Mouse (Mus musculus): Measurements from ENCODE around the gene Rgs3. TPM values are rescaled to one million over a fixed set of nuclear protein-coding genes. Genes with fewer than 3 reads are reported as not detected.

The Rgs3 gene
- polyA plus RNA-seq, 1 experiment from 2014 or later, result 56.9 TPM

- H3K36me3 ChIP-seq, result peaks cover 38% of the 10 kb centered on the region
- H3K4me2 ChIP-seq, result no peak overlapping the region
- no peak overlapping the region for H3K9ac ChIP-seq
- H3K27ac ChIP-seq, result no peak overlapping the region
- ATAC-seq (replicated peaks; ENCODE audit: low FRiP score), result no peak
- H3K27me3 ChIP-seq, result no peaks in the 10 kb centered on the region
- H3K4me3 ChIP-seq (replicated peaks), result no peak overlapping the region
- H3K4me1 ChIP-seq, result peaks cover 35% of the 10 kb centered on the region
- WGBS, result 82% methylated on average over 6 of the region's 6 CpGs
- no peaks in the 10 kb centered on the region for H3K9me3 ChIP-seq (replicated peaks)
Measured at GRCm38 (mm10) chr4:62636047-62636446, 76.4 kb downstream of the Rgs3 start.

- WGBS, result 81% methylated on average over 4 of the region's 4 CpGs
- Histone ChIP-seq H3K9me3 (replicated peaks) (no peaks in the 10 kb centered on the region), H3K27me3 (no peaks in the 10 kb centered on the region), H3K4me1 (peaks cover 46% of the 10 kb centered on the region), H3K9ac (no peak overlapping the region), H3K4me3 (replicated peaks) (no peak overlapping the region), H3K4me2 (no peak overlapping the region), H3K36me3 (peaks cover 30% of the 10 kb centered on the region), H3K27ac (no peak overlapping the region)
- ATAC-seq (replicated peaks; ENCODE audit: low FRiP score), result no peak
Measured at GRCm38 (mm10) chr4:62637856-62638604, 78.4 kb downstream of the Rgs3 start.

- no peak overlapping the region for H3K4me3 ChIP-seq (replicated peaks)
- H3K9me3 ChIP-seq (replicated peaks), result no peaks in the 10 kb centered on the region
- no peak for ATAC-seq (replicated peaks; ENCODE audit: low FRiP score)
- H3K27me3 ChIP-seq, result no peaks in the 10 kb centered on the region
- peaks cover 34% of the 10 kb centered on the region for H3K4me1 ChIP-seq
- H3K9ac ChIP-seq, result no peak overlapping the region
- WGBS, result 68% methylated on average over 15 of the region's 15 CpGs
- H3K36me3 ChIP-seq, result peaks cover 30% of the 10 kb centered on the region
- H3K4me2 ChIP-seq, result no peak overlapping the region
- H3K27ac ChIP-seq, result peak overlapping the region; percentile 78
Measured at GRCm38 (mm10) chr4:62640496-62641229, 81.0 kb downstream of the Rgs3 start.

- H3K27ac ChIP-seq, result peak overlapping the region; percentile 78
- no peak overlapping the region for H3K4me2 ChIP-seq
- peaks cover 29% of the 10 kb centered on the region for H3K4me1 ChIP-seq
- H3K36me3 ChIP-seq, result peaks cover 25% of the 10 kb centered on the region
- ATAC-seq (replicated peaks; ENCODE audit: low FRiP score), result no peak
- 33% methylated on average over 11 of the region's 11 CpGs for WGBS
- H3K27me3 ChIP-seq, result no peaks in the 10 kb centered on the region
- no peak overlapping the region for H3K4me3 ChIP-seq (replicated peaks)
- H3K9ac ChIP-seq, result no peak overlapping the region
- no peaks in the 10 kb centered on the region for H3K9me3 ChIP-seq (replicated peaks)
Measured at GRCm38 (mm10) chr4:62641230-62641589, 81.6 kb downstream of the Rgs3 start.

GRCm38 (mm10) chr4:62641656-62642055, 82.0 kb downstream of the Rgs3 start:
- Histone ChIP-seq H3K9ac (no peak overlapping the region), H3K4me3 (replicated peaks) (no peak overlapping the region), H3K9me3 (replicated peaks) (no peaks in the 10 kb centered on the region), H3K27ac (peak overlapping the region; percentile 78), H3K4me1 (peaks cover 31% of the 10 kb centered on the region), H3K4me2 (no peak overlapping the region), H3K27me3 (no peaks in the 10 kb centered on the region), H3K36me3 (peaks cover 20% of the 10 kb centered on the region)
- ATAC-seq (replicated peaks; ENCODE audit: low FRiP score), result no peak
- WGBS, result 67% methylated on average over 3 of the region's 3 CpGs

GRCm38 (mm10) chr4:62643401-62643800, 83.8 kb downstream of the Rgs3 start:
- H3K27ac ChIP-seq, result peak overlapping the region; percentile 24; the same call in 1 of the 2 replicates
- 75% methylated on average over 8 of the region's 8 CpGs for WGBS
- ATAC-seq (replicated peaks; ENCODE audit: low FRiP score), result no peak

GRCm38 (mm10) chr4:62644031-62644793, 84.6 kb downstream of the Rgs3 start:
- 0 out of 2 replicates have a peak overlapping the region, but pooled peaks have one; percentile 13 for H3K27ac ChIP-seq
- 55% methylated on average over 11 of the region's 11 CpGs for WGBS
- no peak for ATAC-seq (replicated peaks; ENCODE audit: low FRiP score)
- H3K36me3 ChIP-seq, result peaks cover 24% of the 10 kb centered on the region
- no peak overlapping the region for H3K4me3 ChIP-seq (replicated peaks)
- H3K9ac ChIP-seq, result no peak overlapping the region
- H3K4me2 ChIP-seq, result no peak overlapping the region
- peaks cover 37% of the 10 kb centered on the region for H3K4me1 ChIP-seq
- H3K27me3 ChIP-seq, result no peaks in the 10 kb centered on the region
- H3K9me3 ChIP-seq (replicated peaks), result no peaks in the 10 kb centered on the region

More at GRCm38 (mm10) chr4:62643401-62643800, 83.8 kb downstream of the Rgs3 start:
- Histone ChIP-seq H3K4me3 (replicated peaks) (no peak overlapping the region), H3K4me1 (peaks cover 37% of the 10 kb centered on the region), H3K4me2 (no peak overlapping the region), H3K27me3 (no peaks in the 10 kb centered on the region), H3K9ac (no peak overlapping the region), H3K36me3 (peaks cover 24% of the 10 kb centered on the region), H3K9me3 (replicated peaks) (no peaks in the 10 kb centered on the region)

GRCm38 (mm10) chr4:62646556-62647248, 87.1 kb downstream of the Rgs3 start:
- WGBS, result 46% methylated on average over 9 of the region's 9 CpGs
- Histone ChIP-seq H3K4me1 (peaks cover 28% of the 10 kb centered on the region), H3K4me3 (replicated peaks) (no peak overlapping the region), H3K9ac (no peak overlapping the region), H3K27ac (no peak overlapping the region), H3K36me3 (peaks cover 13% of the 10 kb centered on the region), H3K9me3 (replicated peaks) (no peaks in the 10 kb centered on the region), H3K27me3 (no peaks in the 10 kb centered on the region), H3K4me2 (no peak overlapping the region)
- no peak for ATAC-seq (replicated peaks; ENCODE audit: low FRiP score)

GRCm38 (mm10) chr4:62648848-62649247, 89.2 kb downstream of the Rgs3 start:
- Histone ChIP-seq H3K36me3 (peaks cover 13% of the 10 kb centered on the region), H3K9me3 (replicated peaks) (no peaks in the 10 kb centered on the region), H3K27ac (no peak overlapping the region), H3K4me1 (peaks cover 24% of the 10 kb centered on the region), H3K4me3 (replicated peaks) (no peak overlapping the region), H3K4me2 (no peak overlapping the region), H3K9ac (no peak overlapping the region), H3K27me3 (no peaks in the 10 kb centered on the region)
- 88% methylated on average over 3 of the region's 3 CpGs for whole genome bisulfite sequencing
- ATAC-seq (replicated peaks; ENCODE audit: low FRiP score), result no peak

GRCm38 (mm10) chr4:62649536-62650230, 90.0 kb downstream of the Rgs3 start:
- Histone ChIP-seq H3K4me1 (peaks cover 17% of the 10 kb centered on the region), H3K9ac (no peak overlapping the region), H3K9me3 (replicated peaks) (no peaks in the 10 kb centered on the region), H3K27ac (no peak overlapping the region), H3K4me3 (replicated peaks) (no peak overlapping the region), H3K36me3 (peaks cover 16% of the 10 kb centered on the region), H3K4me2 (no peak overlapping the region), H3K27me3 (no peaks in the 10 kb centered on the region)
- 62% methylated on average over 8 of the region's 8 CpGs for WGBS
- no peak for ATAC-seq (replicated peaks; ENCODE audit: low FRiP score)

GRCm38 (mm10) chr4:62651179-62651760, 91.6 kb downstream of the Rgs3 start:
- Histone ChIP-seq H3K9me3 (replicated peaks) (no peaks in the 10 kb centered on the region), H3K4me3 (replicated peaks) (no peak overlapping the region), H3K9ac (no peak overlapping the region), H3K4me1 (peaks cover 17% of the 10 kb centered on the region), H3K27me3 (no peaks in the 10 kb centered on the region), H3K36me3 (peaks cover 10% of the 10 kb centered on the region; the same call in 1 of the 2 replicates), H3K27ac (no peak overlapping the region), H3K4me2 (no peak overlapping the region)
- ATAC-seq (replicated peaks; ENCODE audit: low FRiP score), result no peak
- 46% methylated on average over 7 of the region's 7 CpGs for WGBS

Data from kidney, embryonic 15.5 days (tissue).